Mouse (Mus musculus): ENCODE data around the gene Ing4. TPM values are rescaled to one million over a fixed set of nuclear protein-coding genes. Genes with fewer than 3 reads are reported as not detected.

The Ing4 gene
- polyA plus RNA-seq, 1 experiment from 2014 or later = 76.1 TPM

DNA sequence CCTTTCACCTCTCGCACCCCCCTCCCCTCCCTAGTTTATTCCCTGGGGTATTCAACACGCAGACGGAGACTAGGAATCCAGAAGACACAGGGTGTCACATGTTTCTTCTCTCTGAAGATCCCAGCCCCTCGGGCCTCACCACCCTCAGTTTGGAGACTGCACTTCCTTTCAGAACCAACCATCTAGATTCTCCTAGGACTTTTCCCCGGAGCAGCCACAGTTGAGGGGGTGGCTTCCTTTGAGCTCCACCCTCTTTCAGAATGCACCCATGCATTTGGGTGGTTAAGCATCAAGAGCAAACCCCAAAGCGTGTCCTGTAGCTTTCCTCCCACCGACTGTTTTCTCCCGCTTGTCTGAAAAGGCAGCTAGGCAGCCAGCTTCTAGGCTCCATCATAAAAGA, 41.5 kb upstream of the Ing4 start:
- no peak overlapping the region for H3K9ac ChIP-seq (ENCODE audit: low read length)
- no peak overlapping the region for H3K4me2 ChIP-seq (ENCODE audit: low read length)

DNA sequence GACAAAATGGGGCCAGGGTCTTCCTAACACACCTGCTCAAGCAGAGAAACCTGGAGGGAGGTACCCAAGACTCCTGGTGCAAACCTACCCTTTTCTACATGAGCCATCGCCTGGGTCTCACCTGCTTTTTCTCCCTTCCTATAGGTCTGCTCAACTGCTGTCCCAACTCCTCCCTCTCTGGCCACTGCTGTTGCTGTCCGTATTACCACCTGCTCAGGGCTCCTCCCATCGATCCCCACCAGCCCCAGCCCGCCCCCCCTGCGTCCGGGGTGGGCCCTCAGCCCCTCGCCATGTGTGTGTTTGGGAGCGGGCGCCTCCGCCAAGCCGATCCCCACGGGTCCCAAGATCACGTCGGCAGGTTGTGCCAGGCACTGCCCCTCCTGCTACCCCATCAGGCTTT, 40.5 kb upstream of the Ing4 start:
- no peak overlapping the region for H3K27ac ChIP-seq (replicated peaks in 1 of 2; ENCODE audit: control insufficient read depth in 1 of 2, insufficient read depth in 1 of 2, low read depth in 2 of 2, low read length in 2 of 2)
- H3K4me1 ChIP-seq (ENCODE audit: control insufficient read depth in 2 of 2, insufficient read depth in 2 of 2, low read length in 2 of 2) = peaks cover 13 to 20% of the 10 kb centered on the region in 2 experiments
- no peak for ATAC-seq (ENCODE audit: insufficient number of reproducible peaks, insufficient read depth, low FRiP score, low read depth)
- no peak overlapping the region for H3K4me3 ChIP-seq (ENCODE audit: control insufficient read depth in 1 of 2, insufficient read depth in 1 of 2, low read depth in 1 of 2, low read length in 2 of 2)
- H3K36me3 ChIP-seq (ENCODE audit: control insufficient read depth, insufficient read depth, low read length) = no peaks in the 10 kb centered on the region
- H3K4me2 ChIP-seq (ENCODE audit: low read length) = no peak overlapping the region
- H3K27me3 ChIP-seq (ENCODE audit: control insufficient read depth, insufficient read depth, low read length) = peaks cover 84% of the 10 kb centered on the region
- H3K9ac ChIP-seq (ENCODE audit: low read length) = no peak overlapping the region
- no peaks in the 10 kb centered on the region for H3K9me3 ChIP-seq (ENCODE audit: control insufficient read depth, low read length)
- WGBS = 36% methylated on average over 14 of the region's 14 CpGs

More for the DNA sequence above, 41.5 kb upstream of the Ing4 start:
- Histone ChIP-seq H3K4me3 (ENCODE audit: control insufficient read depth in 1 of 2, insufficient read depth in 1 of 2, low read depth in 1 of 2, low read length in 2 of 2) (no peak overlapping the region), H3K9me3 (ENCODE audit: control insufficient read depth, low read length) (no peaks in the 10 kb centered on the region), H3K27ac (replicated peaks in 1 of 2; ENCODE audit: control insufficient read depth in 1 of 2, insufficient read depth in 1 of 2, low read depth in 2 of 2, low read length in 2 of 2) (no peak overlapping the region), H3K4me1 (ENCODE audit: control insufficient read depth in 2 of 2, insufficient read depth in 2 of 2, low read length in 2 of 2) (peaks cover 6 to 14% of the 10 kb centered on the region in 2 experiments; a peak in 3 of 4 replicates), H3K27me3 (ENCODE audit: control insufficient read depth, insufficient read depth, low read length) (peaks cover 94% of the 10 kb centered on the region), H3K36me3 (ENCODE audit: control insufficient read depth, insufficient read depth, low read length) (no peaks in the 10 kb centered on the region)
- WGBS = 4% methylated on average over 8 of the region's 8 CpGs
- no peak for ATAC-seq (ENCODE audit: insufficient number of reproducible peaks, insufficient read depth, low FRiP score, low read depth)

DNA sequence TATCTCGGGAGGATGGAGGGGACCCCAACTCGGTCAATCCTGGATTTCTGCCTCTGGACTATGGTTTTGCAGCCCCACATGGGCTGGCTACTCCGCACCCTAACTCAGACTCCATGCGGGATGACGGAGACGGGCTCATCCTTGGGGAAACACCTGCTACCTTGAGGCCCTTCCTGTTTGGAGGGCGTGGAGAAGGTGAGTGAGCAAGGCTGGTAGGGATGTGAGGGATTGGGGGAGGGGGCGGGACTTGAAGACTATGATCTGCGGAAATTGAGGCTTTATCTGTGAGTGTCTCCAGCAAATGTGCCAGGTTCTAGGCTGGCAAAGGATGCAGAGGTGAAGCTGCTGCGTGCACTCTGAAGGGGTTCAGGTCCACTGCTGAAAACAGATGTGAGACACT, 40.0 kb upstream of the Ing4 start:
- no peak for ATAC-seq (ENCODE audit: insufficient number of reproducible peaks, insufficient read depth, low FRiP score, low read depth)
- Histone ChIP-seq H3K4me1 (ENCODE audit: control insufficient read depth in 2 of 2, insufficient read depth in 2 of 2, low read length in 2 of 2) (peaks cover 16 to 24% of the 10 kb centered on the region in 2 experiments), H3K9me3 (ENCODE audit: control insufficient read depth, low read length) (no peaks in the 10 kb centered on the region), H3K27ac (replicated peaks in 1 of 2; ENCODE audit: control insufficient read depth in 1 of 2, insufficient read depth in 1 of 2, low read depth in 2 of 2, low read length in 2 of 2) (no peak overlapping the region), H3K4me2 (ENCODE audit: low read length) (no peak overlapping the region), H3K27me3 (ENCODE audit: control insufficient read depth, insufficient read depth, low read length) (peaks cover 80% of the 10 kb centered on the region), H3K36me3 (ENCODE audit: control insufficient read depth, insufficient read depth, low read length) (no peaks in the 10 kb centered on the region), H3K4me3 (ENCODE audit: control insufficient read depth in 1 of 2, insufficient read depth in 1 of 2, low read depth in 1 of 2, low read length in 2 of 2) (no peak overlapping the region), H3K9ac (ENCODE audit: low read length) (no peak overlapping the region)
- 23% methylated on average over 10 of the region's 10 CpGs for WGBS

DNA sequence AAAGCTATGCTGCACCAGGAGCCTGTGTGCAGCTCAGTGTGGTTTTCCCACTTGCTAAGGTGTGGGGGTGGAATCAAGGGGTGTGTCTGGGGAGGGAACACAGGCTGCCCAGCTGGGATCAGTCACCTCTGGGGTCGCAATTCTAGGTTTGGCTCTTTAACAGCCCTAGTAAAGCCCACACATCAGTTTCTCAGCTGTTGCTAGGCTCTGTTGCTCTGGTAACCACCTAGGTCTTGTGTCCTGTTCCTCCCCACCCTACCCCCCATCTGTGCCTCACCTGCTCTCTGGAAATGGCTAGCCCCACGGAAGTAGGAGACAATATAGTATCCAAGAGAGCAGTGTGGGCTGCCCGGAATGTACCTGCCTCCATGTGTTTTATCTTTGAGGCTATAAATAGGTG, 35.9 kb upstream of the Ing4 start:
- H3K9me3 ChIP-seq (ENCODE audit: control insufficient read depth, low read length) = no peaks in the 10 kb centered on the region
- H3K9ac ChIP-seq (ENCODE audit: low read length) = no peak overlapping the region
- peak overlapping the region; percentile 41 for H3K4me2 ChIP-seq (ENCODE audit: low read length)
- no peak overlapping the region for H3K27ac ChIP-seq (replicated peaks in 1 of 2; ENCODE audit: control insufficient read depth in 1 of 2, insufficient read depth in 1 of 2, low read depth in 2 of 2, low read length in 2 of 2)
- no peaks in the 10 kb centered on the region for H3K36me3 ChIP-seq (ENCODE audit: control insufficient read depth, insufficient read depth, low read length)
- H3K4me1 ChIP-seq (ENCODE audit: control insufficient read depth in 2 of 2, insufficient read depth in 2 of 2, low read length in 2 of 2) = peaks cover 10 to 14% of the 10 kb centered on the region in 2 experiments
- H3K4me3 ChIP-seq (ENCODE audit: control insufficient read depth in 1 of 2, insufficient read depth in 1 of 2, low read depth in 1 of 2, low read length in 2 of 2) = no peak overlapping the region
- 22% methylated on average over 3 of the region's 3 CpGs for WGBS
- H3K27me3 ChIP-seq (ENCODE audit: control insufficient read depth, insufficient read depth, low read length) = peaks cover 40% of the 10 kb centered on the region
- ATAC-seq (ENCODE audit: insufficient number of reproducible peaks, insufficient read depth, low FRiP score, low read depth) = no peak

DNA sequence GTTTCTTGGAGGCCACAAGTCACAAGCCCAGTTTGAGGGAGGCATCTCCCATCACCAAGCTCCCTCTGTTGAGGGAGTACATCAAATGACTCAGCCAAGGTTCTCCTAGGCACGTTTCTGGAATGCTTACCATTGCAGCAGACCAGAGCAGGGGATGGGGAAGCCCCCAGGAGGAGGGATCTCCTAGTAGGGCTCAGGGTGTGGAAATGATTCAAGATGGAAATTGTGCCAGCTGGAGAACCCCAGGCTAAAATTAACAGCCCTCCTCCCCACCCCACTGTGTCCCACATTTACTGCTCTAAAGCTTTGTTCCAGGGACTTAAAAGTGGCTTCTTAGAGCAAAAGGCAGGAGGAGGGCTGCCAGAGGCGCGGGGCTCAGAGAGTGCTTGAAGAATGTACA, 34.5 kb upstream of the Ing4 start:
- H3K36me3 ChIP-seq (ENCODE audit: control insufficient read depth, insufficient read depth, low read length) = no peaks in the 10 kb centered on the region
- peaks cover 27% of the 10 kb centered on the region for H3K27me3 ChIP-seq (ENCODE audit: control insufficient read depth, insufficient read depth, low read length)
- no peaks in the 10 kb centered on the region for H3K9me3 ChIP-seq (ENCODE audit: control insufficient read depth, low read length)
- ATAC-seq (ENCODE audit: insufficient number of reproducible peaks, insufficient read depth, low FRiP score, low read depth) = no peak
- H3K4me3 ChIP-seq (ENCODE audit: control insufficient read depth in 1 of 2, insufficient read depth in 1 of 2, low read depth in 1 of 2, low read length in 2 of 2) = no peak overlapping the region
- 29% methylated on average over 3 of the region's 3 CpGs for WGBS
- H3K4me1 ChIP-seq (ENCODE audit: control insufficient read depth in 2 of 2, insufficient read depth in 2 of 2, low read length in 2 of 2) = peaks cover 11 to 18% of the 10 kb centered on the region in 2 experiments
- no peak overlapping the region for H3K27ac ChIP-seq (replicated peaks in 1 of 2; ENCODE audit: control insufficient read depth in 1 of 2, insufficient read depth in 1 of 2, low read depth in 2 of 2, low read length in 2 of 2)
- H3K4me2 ChIP-seq (ENCODE audit: low read length) = no peak overlapping the region
- H3K9ac ChIP-seq (ENCODE audit: low read length) = no peak overlapping the region

DNA sequence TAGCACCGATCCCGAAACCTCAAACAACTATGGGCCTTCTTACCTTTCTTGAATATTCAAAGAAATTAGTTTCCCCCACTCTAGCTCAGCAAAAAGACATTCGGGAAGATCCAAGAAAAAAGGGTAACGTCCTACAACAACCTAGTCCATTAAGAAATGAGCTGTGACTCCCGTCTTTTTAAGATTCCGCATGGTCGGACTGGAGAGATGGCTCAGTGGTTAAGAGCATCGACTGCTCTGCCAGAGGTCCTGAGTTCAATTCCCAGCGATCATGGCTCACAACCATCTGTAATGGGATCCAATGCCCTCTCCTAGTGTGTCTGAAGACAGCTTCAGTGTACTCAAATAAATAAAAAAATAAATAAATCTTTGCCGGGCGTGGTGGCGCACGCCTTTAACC, 31.5 kb upstream of the Ing4 start:
- peak overlapping the region; percentile 78 for H3K9ac ChIP-seq (ENCODE audit: low read length)
- H3K27ac ChIP-seq (replicated peaks in 1 of 2; ENCODE audit: control insufficient read depth in 1 of 2, insufficient read depth in 1 of 2, low read depth in 2 of 2, low read length in 2 of 2) = peak overlapping the region in 1 of 2 experiments; percentile 98; a peak in 1 of 4 replicates
- H3K9me3 ChIP-seq (ENCODE audit: control insufficient read depth, low read length) = no peaks in the 10 kb centered on the region
- H3K36me3 ChIP-seq (ENCODE audit: control insufficient read depth, insufficient read depth, low read length) = peaks cover 25% of the 10 kb centered on the region
- H3K27me3 ChIP-seq (ENCODE audit: control insufficient read depth, insufficient read depth, low read length) = no peaks in the 10 kb centered on the region
- H3K4me3 ChIP-seq (ENCODE audit: control insufficient read depth in 1 of 2, insufficient read depth in 1 of 2, low read depth in 1 of 2, low read length in 2 of 2) = peak overlapping the region; percentile 44 to 82
- ATAC-seq (ENCODE audit: insufficient number of reproducible peaks, insufficient read depth, low FRiP score, low read depth) = no peak
- peaks cover 12 to 32% of the 10 kb centered on the region in 2 experiments for H3K4me1 ChIP-seq (ENCODE audit: control insufficient read depth in 2 of 2, insufficient read depth in 2 of 2, low read length in 2 of 2)
- H3K4me2 ChIP-seq (ENCODE audit: low read length) = peak overlapping the region; percentile 83
- WGBS = 36% methylated on average over 13 of the region's 13 CpGs

DNA sequence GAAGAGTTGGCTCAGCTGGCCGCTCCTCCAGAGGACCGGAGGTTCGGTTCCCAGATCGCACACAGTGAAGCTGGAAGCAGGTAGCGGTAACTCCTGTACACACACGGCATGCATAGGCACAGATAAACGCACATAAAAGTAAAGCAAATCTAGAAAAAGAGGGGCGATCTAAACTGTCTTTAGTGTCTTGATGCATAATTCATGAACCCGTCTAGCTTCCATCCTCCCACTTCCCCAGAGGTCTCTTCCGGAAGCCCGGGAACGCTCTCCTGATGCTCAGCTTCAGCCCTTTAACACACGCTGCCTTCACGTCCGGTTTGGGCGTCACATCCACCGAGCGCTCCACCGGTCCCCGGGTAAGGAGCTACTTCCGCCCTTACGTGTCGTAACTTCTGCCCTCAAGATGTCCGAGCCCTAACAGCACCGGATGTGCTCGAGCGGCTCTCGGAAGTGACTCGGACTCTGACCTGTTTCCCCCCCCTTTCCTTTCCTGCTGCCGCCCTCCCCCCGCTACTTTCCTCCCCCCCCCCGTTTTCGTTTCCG, 30.9 kb upstream of the Ing4 start:
- H3K9ac ChIP-seq (ENCODE audit: low read length) = peak overlapping the region; percentile 95
- under 1% methylated on average over 32 of the region's 34 CpGs for WGBS
- peak overlapping the region; percentile 34 to 98 for H3K27ac ChIP-seq (replicated peaks in 1 of 2; ENCODE audit: control insufficient read depth in 1 of 2, insufficient read depth in 1 of 2, low read depth in 2 of 2, low read length in 2 of 2)
- H3K9me3 ChIP-seq (ENCODE audit: control insufficient read depth, low read length) = no peaks in the 10 kb centered on the region
- H3K36me3 ChIP-seq (ENCODE audit: control insufficient read depth, insufficient read depth, low read length) = peaks cover 31% of the 10 kb centered on the region
- peaks cover 8 to 29% of the 10 kb centered on the region in 2 experiments for H3K4me1 ChIP-seq (ENCODE audit: control insufficient read depth in 2 of 2, insufficient read depth in 2 of 2, low read length in 2 of 2)
- H3K27me3 ChIP-seq (ENCODE audit: control insufficient read depth, insufficient read depth, low read length) = no peaks in the 10 kb centered on the region
- peak overlapping the region; percentile 83 for H3K4me2 ChIP-seq (ENCODE audit: low read length)
- H3K4me3 ChIP-seq (ENCODE audit: control insufficient read depth in 1 of 2, insufficient read depth in 1 of 2, low read depth in 1 of 2, low read length in 2 of 2) = peak overlapping the region; percentile 44 to 82
- peak; percentile 96 for ATAC-seq (ENCODE audit: insufficient number of reproducible peaks, insufficient read depth, low FRiP score, low read depth)

DNA sequence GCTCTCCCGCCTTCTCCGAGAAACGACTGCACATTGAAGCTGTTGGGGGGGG, 30.6 kb upstream of the Ing4 start, which contains the start of gene Zfp384:
TSS of gene Zfp384 (plus strand) at position 17 of the 52 bp plus-strand sequence.
- WGBS = 0% methylated on average over 3 of the region's 3 CpGs

More for the DNA sequence above, 30.6 kb upstream of the Ing4 start, which contains the start of gene Zfp384:
- H3K9me3 ChIP-seq (ENCODE audit: control insufficient read depth, low read length) = no peaks in the 10 kb centered on the region
- no peaks in the 10 kb centered on the region for H3K27me3 ChIP-seq (ENCODE audit: control insufficient read depth, insufficient read depth, low read length)
- peak within 1 kb of the TSS; percentile 95 for H3K9ac ChIP-seq (ENCODE audit: low read length)
- peak within 1 kb of the TSS; percentile 83 to 98 for H3K27ac ChIP-seq (replicated peaks in 1 of 2; ENCODE audit: control insufficient read depth in 1 of 2, insufficient read depth in 1 of 2, low read depth in 2 of 2, low read length in 2 of 2)
- peaks cover 34% of the 10 kb centered on the region for H3K36me3 ChIP-seq (ENCODE audit: control insufficient read depth, insufficient read depth, low read length)
- no peak for ATAC-seq (ENCODE audit: insufficient number of reproducible peaks, insufficient read depth, low FRiP score, low read depth)
- H3K4me3 ChIP-seq (ENCODE audit: control insufficient read depth in 1 of 2, insufficient read depth in 1 of 2, low read depth in 1 of 2, low read length in 2 of 2) = peak within 1 kb of the TSS; percentile 70 to 82
- H3K4me1 ChIP-seq (ENCODE audit: control insufficient read depth in 2 of 2, insufficient read depth in 2 of 2, low read length in 2 of 2) = peaks cover 6 to 26% of the 10 kb centered on the region in 2 experiments; a peak in 3 of 4 replicates
- peak within 1 kb of the TSS; percentile 83 for H3K4me2 ChIP-seq (ENCODE audit: low read length)
